ENCODE assay signal across 17 mouse cellular contexts in the genomic region with DNA sequence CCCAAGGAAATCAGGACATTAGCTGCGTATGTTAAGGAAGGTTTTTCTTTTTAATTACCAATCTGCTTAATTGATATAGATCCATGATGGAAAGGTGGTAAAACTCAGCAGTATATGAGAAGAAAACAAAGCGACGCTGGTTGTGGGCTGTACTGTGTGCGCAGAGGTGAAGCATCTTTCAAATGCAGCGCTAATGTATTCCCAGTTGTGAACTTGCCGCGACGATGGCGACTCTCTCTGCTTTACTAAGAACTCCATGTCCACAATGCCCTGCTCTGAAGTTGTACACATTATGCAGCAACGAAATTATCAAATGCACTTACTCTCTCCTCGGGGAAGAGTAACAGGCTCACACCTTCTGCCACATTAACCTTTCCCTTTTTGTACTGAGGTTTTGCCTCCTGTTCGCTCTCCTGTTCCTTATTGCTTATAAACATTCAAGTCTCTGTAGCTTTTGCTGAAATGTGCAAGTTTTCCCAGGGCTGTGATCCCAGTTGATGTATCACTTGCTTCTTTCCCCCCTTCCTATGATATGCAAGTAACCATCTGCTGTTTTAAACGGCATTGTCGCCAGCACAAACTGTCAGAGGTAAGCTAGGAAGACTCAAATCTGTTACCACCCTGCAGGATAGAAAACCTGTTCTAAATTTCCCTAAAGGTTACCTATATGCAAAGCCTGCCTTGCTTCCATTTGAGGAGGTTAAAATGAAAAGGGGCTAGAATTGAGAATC.
A peak's percentile ranks its signal among the peaks of the same experiment; 100 is the strongest.
DNase-seq lines count a peak whose midpoint lies in the region; ATAC-seq and TF ChIP-seq lines count a peak whose summit lies in the region.
"Had no signal": no experiment of that assay in that cellular context is flagged by ENCODE, and none has a peak within 500 bp of the region (broad histone marks: within the 10 kb centered on the region; RNA-seq: fewer than 3 reads in every experiment).

No protein-coding gene starts in this region.

- H3K36me3 ChIP-seq in forebrain, embryonic 12.5 days (replicated peaks): no peaks in the 10 kb centered on the region
- H3K36me3 ChIP-seq in forebrain, postnatal 0 days (ENCODE audit: insufficient read depth): no peaks in the 10 kb centered on the region
- H3K36me3 ChIP-seq: midbrain, embryonic 12.5 days had no signal

- 73% methylated on average over 14 of the region's 14 CpGs for WGBS in forebrain, embryonic 12.5 days
- 62% methylated on average over 14 of the region's 14 CpGs for WGBS in forebrain, postnatal 0 days

- H3K4me3 ChIP-seq in gastrocnemius, adult 2 months: no peak overlapping the region
- no peak overlapping the region for H3K4me3 ChIP-seq in forebrain, embryonic 12.5 days (replicated peaks)
- H3K4me3 ChIP-seq in forebrain, postnatal 0 days (ENCODE audit: low read depth, low read length): no peak overlapping the region
- H3K4me3 ChIP-seq: layer of hippocampus, adult 2 months; midbrain, embryonic 12.5 days; myocyte had no signal

- ATAC-seq in forebrain, embryonic 12.5 days (ENCODE audit: low FRiP score): 0 out of 2 replicates have a peak, but pooled peaks have one; percentile 45
- ATAC-seq in forebrain, postnatal 0 days: peak; percentile 59

- no peaks in the 10 kb centered on the region for H3K4me1 ChIP-seq in forebrain, embryonic 12.5 days
- peaks cover 12% of the 10 kb centered on the region for H3K4me1 ChIP-seq in forebrain, postnatal 0 days (ENCODE audit: insufficient read depth)
- H3K4me1 ChIP-seq: midbrain, embryonic 12.5 days had no signal

- H3K27ac ChIP-seq in gastrocnemius, adult 2 months: peak overlapping the region; percentile 57
- H3K27ac ChIP-seq in forebrain, embryonic 12.5 days: no peak overlapping the region
- peak overlapping the region; percentile 21; the same call in 1 of the 2 replicates for H3K27ac ChIP-seq in forebrain, postnatal 0 days (ENCODE audit: low read depth, low read length)
- H3K27ac ChIP-seq: layer of hippocampus, adult 2 months; midbrain, embryonic 12.5 days had no signal

- H3K9me3 ChIP-seq in forebrain, embryonic 12.5 days: no peaks in the 10 kb centered on the region
- H3K9me3 ChIP-seq in forebrain, postnatal 0 days (ENCODE audit: low read length): no peaks in the 10 kb centered on the region
- H3K9me3 ChIP-seq: midbrain, embryonic 12.5 days had no signal

- H3K4me2 ChIP-seq in forebrain, embryonic 12.5 days: no peak overlapping the region
- H3K4me2 ChIP-seq in forebrain, postnatal 0 days (ENCODE audit: low read depth): peak overlapping the region; percentile 27
- H3K4me2 ChIP-seq: midbrain, embryonic 12.5 days had no signal

- no peak for DNase-seq in gastrocnemius, adult 2 months
- DNase-seq in gastrocnemius, postnatal 10 days: no peak
- peak; percentile 19 for DNase-seq in layer of hippocampus, adult 9-11 months
- no peak for DNase-seq in layer of hippocampus, adult 11-12 months (ENCODE audit: low spot score)
- DNase-seq in forebrain, postnatal 0 days: peak; percentile 52
- no peak for DNase-seq in spleen, adult 12 weeks (ENCODE audit: low spot score)
- DNase-seq: adrenal gland, postnatal 36 days; cerebellum, postnatal 36 days; gastrocnemius, postnatal 14 days; kidney, adult 18-20 months; left cerebral cortex, postnatal 4 days; liver; right cerebral cortex, postnatal 14 days had no signal

- no peaks in the 10 kb centered on the region for H3K27me3 ChIP-seq in forebrain, embryonic 12.5 days
- H3K27me3 ChIP-seq in forebrain, postnatal 0 days (ENCODE audit: insufficient read depth, low read length): no peaks in the 10 kb centered on the region
- H3K27me3 ChIP-seq: midbrain, embryonic 12.5 days had no signal

- intact Hi-C loops in gastrocnemius, adult 2 months (cut with DNase I): no loop called here

- H3K9ac ChIP-seq in forebrain, embryonic 12.5 days: no peak overlapping the region
- H3K9ac ChIP-seq in forebrain, postnatal 0 days: no peak overlapping the region
- H3K9ac ChIP-seq: midbrain, embryonic 12.5 days had no signal

- TF ChIP-seq CTCF in gastrocnemius, adult 2 months (IDR thresholded peaks at IDR 0.05): no peak
- TF ChIP-seq CTCF in forebrain, postnatal 0 days (IDR thresholded peaks at IDR 0.05; ENCODE audit: low read depth): no peak

Comparison
In these comparisons a context has a peak if more than half of its experiments do, and no peak if none do; other contexts are left out.
1. DNase-seq: peak in layer of hippocampus, adult 9-11 months (single experiment) and forebrain, postnatal 0 days (single experiment); none in gastrocnemius, adult 2 months (single experiment), gastrocnemius, postnatal 10 days (single experiment), layer of hippocampus, adult 11-12 months (single experiment) and spleen, adult 12 weeks (single experiment).